Mouse (Mus musculus): Measurements from ENCODE around the gene Ccdc138. TPM values are rescaled to one million over a fixed set of nuclear protein-coding genes. Genes with fewer than 3 reads are reported as not detected.
A peak's percentile ranks its signal among the peaks of the same experiment; 100 is the strongest.
"Not testable (repeated sequence)": the region's sequence is repeated elsewhere in the genome, so short reads cannot be mapped to it uniquely, and the experiment has no call there.

Ccdc138 gene
- polyA plus RNA-seq, 1 experiment from 2014 or later = 3.0 TPM

- ATAC-seq (no peak), DNase-seq (ENCODE audit: low spot score) (no peak)
- Histone ChIP-seq H3K9ac (replicated peaks; ENCODE audit: low read depth) (no peak overlapping the region), H3K27ac (ENCODE audit: low read length) (no peak overlapping the region), H3K4me2 (replicated peaks; ENCODE audit: low read depth, low read length) (no peak overlapping the region), H3K4me1 (ENCODE audit: insufficient read depth, low read depth, low read length) (no peaks in the 10 kb centered on the region), H3K36me3 (ENCODE audit: insufficient read depth, low read length) (no peaks in the 10 kb centered on the region), H3K4me3 (ENCODE audit: low read depth, low read length) (no peak overlapping the region), H3K27me3 (replicated peaks; ENCODE audit: insufficient read depth, low read length) (no peaks in the 10 kb centered on the region), H3K9me3 (ENCODE audit: low read length) (no peaks in the 10 kb centered on the region)
- WGBS = 87% methylated on average over 10 of the region's 10 CpGs
- no peak for TF ChIP-seq CTCF (IDR thresholded peaks at IDR 0.05)
- no peak for TF ChIP-seq EP300 (IDR thresholded peaks at IDR 0.05)
These were observed 33.4 kb downstream of the Ccdc138 start for GRCm38 (mm10) chr10:58530896-58531790.

GRCm38 (mm10) chr10:58532177-58532576 lies 34.4 kb downstream of the Ccdc138 start:
- Histone ChIP-seq H3K27me3 (replicated peaks; ENCODE audit: insufficient read depth, low read length) (no peaks in the 10 kb centered on the region), H3K4me3 (ENCODE audit: low read depth, low read length) (no peak overlapping the region), H3K4me2 (replicated peaks; ENCODE audit: low read depth, low read length) (no peak overlapping the region), H3K4me1 (ENCODE audit: insufficient read depth, low read depth, low read length) (no peaks in the 10 kb centered on the region), H3K36me3 (ENCODE audit: insufficient read depth, low read length) (no peaks in the 10 kb centered on the region), H3K9ac (replicated peaks; ENCODE audit: low read depth) (no peak overlapping the region), H3K9me3 (ENCODE audit: low read length) (no peaks in the 10 kb centered on the region), H3K27ac (ENCODE audit: low read length) (no peak overlapping the region)
- no peak for DNase-seq (ENCODE audit: low spot score)
- 85% methylated on average over 2 of the region's 2 CpGs for whole genome bisulfite sequencing
- no peak for ATAC-seq
- no peak for TF ChIP-seq EP300 (IDR thresholded peaks at IDR 0.05)
- no peak for TF ChIP-seq CTCF (IDR thresholded peaks at IDR 0.05)

GRCm38 (mm10) chr10:58536276-58536675 lies 38.5 kb downstream of the Ccdc138 start:
- H3K9ac ChIP-seq (replicated peaks; ENCODE audit: low read depth); ATAC-seq; H3K27me3 ChIP-seq (replicated peaks; ENCODE audit: insufficient read depth, low read length); H3K4me2 ChIP-seq (replicated peaks; ENCODE audit: low read depth, low read length); H3K36me3 ChIP-seq (ENCODE audit: insufficient read depth, low read length); H3K4me1 ChIP-seq (ENCODE audit: insufficient read depth, low read depth, low read length); H3K27ac ChIP-seq (ENCODE audit: low read length); H3K9me3 ChIP-seq (ENCODE audit: low read length); H3K4me3 ChIP-seq (ENCODE audit: low read depth, low read length); DNase-seq (ENCODE audit: low spot score): not testable (repeated sequence)
- WGBS = 89% methylated on average over 5 of the region's 5 CpGs

- whole genome bisulfite sequencing = 78% methylated on average over 13 of the region's 13 CpGs
- no peak overlapping the region for H3K4me2 ChIP-seq (replicated peaks; ENCODE audit: low read depth, low read length)
- no peak overlapping the region for H3K9ac ChIP-seq (replicated peaks; ENCODE audit: low read depth)
- ATAC-seq (no peak), DNase-seq (ENCODE audit: low spot score) (no peak)
- no peaks in the 10 kb centered on the region for H3K4me1 ChIP-seq (ENCODE audit: insufficient read depth, low read depth, low read length)
- TF ChIP-seq EP300 (IDR thresholded peaks at IDR 0.05) (no peak), CTCF (IDR thresholded peaks at IDR 0.05) (no peak)
- H3K27me3 ChIP-seq (replicated peaks; ENCODE audit: insufficient read depth, low read length) = no peaks in the 10 kb centered on the region
- no peaks in the 10 kb centered on the region for H3K36me3 ChIP-seq (ENCODE audit: insufficient read depth, low read length)
- H3K27ac ChIP-seq (ENCODE audit: low read length) = no peak overlapping the region
- no peak overlapping the region for H3K4me3 ChIP-seq (ENCODE audit: low read depth, low read length)
- H3K9me3 ChIP-seq (ENCODE audit: low read length) = no peaks in the 10 kb centered on the region
These were observed 42.9 kb downstream of the Ccdc138 start for GRCm38 (mm10) chr10:58540613-58541012.

GRCm38 (mm10) chr10:58548739-58549138 lies 51.0 kb downstream of the Ccdc138 start:
- H3K9me3 ChIP-seq (ENCODE audit: low read length) = no peaks in the 10 kb centered on the region
- peak; percentile 39 for DNase-seq (ENCODE audit: low spot score)
- no peak overlapping the region for H3K4me2 ChIP-seq (replicated peaks; ENCODE audit: low read depth, low read length)
- H3K4me1 ChIP-seq (ENCODE audit: insufficient read depth, low read depth, low read length) = no peaks in the 10 kb centered on the region
- no peak overlapping the region for H3K27ac ChIP-seq (ENCODE audit: low read length)
- H3K36me3 ChIP-seq (ENCODE audit: insufficient read depth, low read length) = no peaks in the 10 kb centered on the region
- TF ChIP-seq EP300 (IDR thresholded peaks at IDR 0.05) = no peak
- peak; percentile 45 for TF ChIP-seq CTCF (IDR thresholded peaks at IDR 0.05)
- no peak overlapping the region for H3K4me3 ChIP-seq (ENCODE audit: low read depth, low read length)
- no peaks in the 10 kb centered on the region for H3K27me3 ChIP-seq (replicated peaks; ENCODE audit: insufficient read depth, low read length)
- no peak overlapping the region for H3K9ac ChIP-seq (replicated peaks; ENCODE audit: low read depth)
- no peak for ATAC-seq

- Histone ChIP-seq H3K36me3 (ENCODE audit: insufficient read depth, low read length) (no peaks in the 10 kb centered on the region), H3K9ac (replicated peaks; ENCODE audit: low read depth) (no peak overlapping the region), H3K9me3 (ENCODE audit: low read length) (no peaks in the 10 kb centered on the region), H3K4me1 (ENCODE audit: insufficient read depth, low read depth, low read length) (no peaks in the 10 kb centered on the region), H3K4me3 (ENCODE audit: low read depth, low read length) (no peak overlapping the region), H3K4me2 (replicated peaks; ENCODE audit: low read depth, low read length) (no peak overlapping the region), H3K27me3 (replicated peaks; ENCODE audit: insufficient read depth, low read length) (no peaks in the 10 kb centered on the region), H3K27ac (ENCODE audit: low read length) (no peak overlapping the region)
- WGBS = 82% methylated on average over 8 of the region's 8 CpGs
- DNase-seq (ENCODE audit: low spot score) = no peak
- ATAC-seq = no peak
- TF ChIP-seq EP300 (IDR thresholded peaks at IDR 0.05) (no peak), CTCF (IDR thresholded peaks at IDR 0.05) (no peak)
These were observed 57.1 kb downstream of the Ccdc138 start for GRCm38 (mm10) chr10:58554693-58555387.
